Mouse (Mus musculus): ENCODE data around the gene Zfp619. TPM values are rescaled to one million over a fixed set of nuclear protein-coding genes. Genes with fewer than 3 reads are reported as not detected.
"Not testable (repeated sequence)": the region's sequence is repeated elsewhere in the genome, so short reads cannot be mapped to it uniquely, and the experiment has no call there.

Zfp619 gene
- total and polyA plus RNA-seq, 3 experiments, result 0.07 to 2.6 (median 2.3) TPM

GRCm38 (mm10) chr7:39589044-39589443 is 71.5 kb downstream of the Zfp619 start:
- not testable (repeated sequence) for DNase-seq

Other genes starting within 250 kb of the Zfp619 start
- gene Gm5114, start 104.6 kb upstream of the Zfp619 start, total RNA-seq (2021), result not detected
- not detected in 2 replicates for gene Gm5114, start 104.6 kb upstream of the Zfp619 start, polyA plus RNA-seq (2012; rRNA removed)